8 mouse cellular contexts compared by ENCODE assay signal in the genomic region with DNA sequence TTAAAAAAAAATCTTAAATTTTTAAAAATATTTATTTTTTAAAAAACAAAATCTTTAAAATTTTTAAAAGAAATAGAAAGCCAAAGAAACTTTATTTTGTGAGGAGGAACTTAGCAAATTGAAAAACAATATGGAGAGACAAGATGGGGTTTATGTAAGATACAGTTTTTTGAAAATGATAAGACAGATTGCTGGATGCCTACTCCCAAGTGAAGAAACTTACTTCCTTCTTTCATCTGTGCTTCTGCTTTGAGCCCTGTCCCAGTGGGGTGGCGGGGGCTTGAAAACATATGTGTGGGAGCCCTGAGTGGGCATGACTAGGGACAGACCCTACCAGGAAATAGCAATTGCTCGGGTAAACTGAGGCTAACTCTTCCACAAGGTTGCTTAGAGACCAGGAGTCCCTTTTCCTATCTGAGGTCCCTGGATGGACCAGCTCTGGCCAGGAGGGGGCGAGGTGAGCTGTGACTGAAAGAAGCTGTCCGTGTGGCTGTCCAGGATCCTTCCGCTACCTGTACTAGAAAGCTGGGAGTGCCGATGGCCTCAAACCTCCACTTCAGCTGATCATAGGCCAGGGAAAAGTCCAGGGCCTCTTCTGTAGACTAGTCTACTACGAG. TPM values are rescaled to one million over a fixed set of nuclear protein-coding genes. Genes with fewer than 3 reads are reported as not detected.
DNase-seq lines count a peak whose midpoint lies in the region; ATAC-seq and TF ChIP-seq lines count a peak whose summit lies in the region.

No protein-coding gene starts in this region.

- no peak overlapping the region for H3K4me3 ChIP-seq in forebrain, embryonic 11.5 days (ENCODE audit: low read depth, low read length)
- H3K4me3 ChIP-seq in forebrain, embryonic 12.5 days (replicated peaks): no peak overlapping the region

- no peaks in the 10 kb centered on the region for H3K9me3 ChIP-seq in forebrain, embryonic 11.5 days (ENCODE audit: control insufficient read depth, low read length)
- no peaks in the 10 kb centered on the region for H3K9me3 ChIP-seq in forebrain, embryonic 12.5 days

- no peak for ATAC-seq in forebrain, embryonic 11.5 days (replicated peaks; ENCODE audit: low FRiP score)
- ATAC-seq in forebrain, embryonic 12.5 days (ENCODE audit: low FRiP score): no peak

- 18% methylated on average over 7 of the region's 7 CpGs for WGBS in forebrain, embryonic 11.5 days
- WGBS in forebrain, embryonic 12.5 days: 17% methylated on average over 7 of the region's 7 CpGs

- peaks cover 10% of the 10 kb centered on the region for H3K4me1 ChIP-seq in forebrain, embryonic 11.5 days (replicated peaks; ENCODE audit: control insufficient read depth, insufficient read depth, low read length)
- H3K4me1 ChIP-seq in forebrain, embryonic 12.5 days: peaks cover 31% of the 10 kb centered on the region

- no peak overlapping the region for H3K4me2 ChIP-seq in forebrain, embryonic 11.5 days (ENCODE audit: low read depth, low read length, severe bottlenecking)
- H3K4me2 ChIP-seq in forebrain, embryonic 12.5 days: no peak overlapping the region

- no peak for TF ChIP-seq POLR2A in brain, embryonic 14.5 days (IDR thresholded peaks at IDR 0.05; ENCODE audit: borderline replicate concordance, extremely low read depth, insufficient read depth, insufficient read length, poor library complexity, severe bottlenecking)

- no peak overlapping the region for H3K9ac ChIP-seq in forebrain, embryonic 11.5 days (ENCODE audit: low read length)
- H3K9ac ChIP-seq in forebrain, embryonic 12.5 days: no peak overlapping the region

- peak; percentile 84 for DNase-seq in forebrain, embryonic 11.5 days (ENCODE audit: low spot score)
- DNase-seq in B cell, adult 2 months: peak; percentile 71 to 73
- peak; percentile 58 for DNase-seq in brain, embryonic 14.5 days (ENCODE audit: low read depth)
- DNase-seq in gastrocnemius, adult 18-20 months (ENCODE audit: low spot score): peak; percentile 60
- DNase-seq in kidney, postnatal 36 days: peak; percentile 74 to 90
- peak; percentile 65 to 80 for DNase-seq in lung, postnatal 4 days
- DNase-seq in spleen, postnatal 14 days (ENCODE audit: low spot score in 2 of 2): peak; percentile 36 to 60

- TF ChIP-seq CTCF in brain, embryonic 14.5 days (IDR thresholded peaks at IDR 0.05; ENCODE audit: borderline replicate concordance, extremely low read depth, insufficient read depth, insufficient read length): peak; percentile 80

- no peaks in the 10 kb centered on the region for H3K27me3 ChIP-seq in forebrain, embryonic 11.5 days (ENCODE audit: control insufficient read depth, insufficient read depth, low read length)
- H3K27me3 ChIP-seq in forebrain, embryonic 12.5 days: no peaks in the 10 kb centered on the region

- H3K36me3 ChIP-seq in forebrain, embryonic 11.5 days (ENCODE audit: control insufficient read depth, insufficient read depth, low read length): no peaks in the 10 kb centered on the region
- no peaks in the 10 kb centered on the region for H3K36me3 ChIP-seq in forebrain, embryonic 12.5 days (replicated peaks)

- H3K27ac ChIP-seq in forebrain, embryonic 11.5 days (ENCODE audit: low read depth, low read length): no peak overlapping the region
- no peak overlapping the region for H3K27ac ChIP-seq in forebrain, embryonic 12.5 days

RNA-seq across cellular contexts. Expression of a gene that starts 2.2 kb away (rescaled TPM):
- 577 and 597 TPM in 2 replicates for polyA plus RNA-seq in forebrain, embryonic 11.5 days (2014; fragmentation: Nextera tagmentation; extraction: Ambion mirVana)
- polyA plus RNA-seq in forebrain, embryonic 12.5 days (2016; fragmentation: Nextera tagmentation; extraction: Ambion mirVana): 539 and 565 TPM in 2 replicates
- 565 and 655 TPM in 2 replicates for polyA plus RNA-seq in brain, embryonic 14.5 days (2012; rRNA removed)
- total RNA-seq in gastrocnemius, adult 18-20 months (2021): 100 to 1,000 TPM; 230 to 237 TPM

RNA-seq across cellular contexts. Expression of a gene that starts 22.1 kb away (rescaled TPM):
- polyA plus RNA-seq in forebrain, embryonic 11.5 days (2014; fragmentation: Nextera tagmentation; extraction: Ambion mirVana): 36.6 and 41.0 TPM in 2 replicates
- 36.2 and 38.4 TPM in 2 replicates for polyA plus RNA-seq in forebrain, embryonic 12.5 days (2016; fragmentation: Nextera tagmentation; extraction: Ambion mirVana)
- 32.4 and 37.2 TPM in 2 replicates for polyA plus RNA-seq in brain, embryonic 14.5 days (2012; rRNA removed)
- total RNA-seq in gastrocnemius, adult 18-20 months (2021): 1 to 10 TPM; 2.3 to 2.6 TPM

RNA-seq across cellular contexts. Expression of a gene that starts 28.0 kb away (rescaled TPM):
- polyA plus RNA-seq in forebrain, embryonic 11.5 days (2014; fragmentation: Nextera tagmentation; extraction: Ambion mirVana): 94.3 and 103 TPM in 2 replicates
- 88.9 and 93.6 TPM in 2 replicates for polyA plus RNA-seq in forebrain, embryonic 12.5 days (2016; fragmentation: Nextera tagmentation; extraction: Ambion mirVana)
- 45.5 and 58.2 TPM in 2 replicates for polyA plus RNA-seq in brain, embryonic 14.5 days (2012; rRNA removed)
- total RNA-seq in gastrocnemius, adult 18-20 months (2021): 10 to 100 TPM; 57.0 to 65.8 TPM

RNA-seq across cellular contexts. Expression of a gene that starts 38.2 kb away (rescaled TPM):
- 90.3 and 95.7 TPM in 2 replicates for polyA plus RNA-seq in forebrain, embryonic 11.5 days (2014; fragmentation: Nextera tagmentation; extraction: Ambion mirVana)
- 83.4 and 95.5 TPM in 2 replicates for polyA plus RNA-seq in forebrain, embryonic 12.5 days (2016; fragmentation: Nextera tagmentation; extraction: Ambion mirVana)
- polyA plus RNA-seq in brain, embryonic 14.5 days (2012; rRNA removed): 145 and 172 TPM in 2 replicates
- total RNA-seq in gastrocnemius, adult 18-20 months (2021): 10 to 100 TPM; 32.9 to 38.0 TPM

RNA-seq across cellular contexts. Expression of a gene that starts 47.2 kb away (rescaled TPM):
- 0.08 TPM in 1 of 2 replicates, not detected in the other for polyA plus RNA-seq in forebrain, embryonic 11.5 days (2014; fragmentation: Nextera tagmentation; extraction: Ambion mirVana)
- 0.09 and 0.26 TPM in 2 replicates for polyA plus RNA-seq in forebrain, embryonic 12.5 days (2016; fragmentation: Nextera tagmentation; extraction: Ambion mirVana)
- polyA plus RNA-seq in brain, embryonic 14.5 days (2012; rRNA removed): 0.87 and 1.1 TPM in 2 replicates
- under 1 TPM; 0.23 to 0.33 TPM for total RNA-seq in gastrocnemius, adult 18-20 months (2021)
